7 mouse cellular contexts compared by ENCODE assay signal in genomic region chr3:146945887-146946286, GRCm38 (mm10).
DNase-seq lines count a peak whose midpoint lies in the region; ATAC-seq lines count a peak whose summit lies in the region.

No protein-coding gene starts in this region.

- ATAC-seq in common myeloid progenitor, adult 5-6 weeks (replicated peaks; ENCODE audit: low read depth, poor library complexity, severe bottlenecking): peak; percentile 94
- peak; percentile 97 for ATAC-seq in megakaryocyte, adult 5-6 weeks (ENCODE audit: poor library complexity, severe bottlenecking)

- peak; percentile 59 to 93 for DNase-seq in adrenal gland, adult (ENCODE audit: inconsistent age in 2 of 2, low spot score in 1 of 2)
- DNase-seq in gastrocnemius, adult 8-10 months (ENCODE audit: low spot score in 2 of 2): peak; percentile 6 to 13
- peak; percentile 82 for DNase-seq in induced T-regulatory cell, adult 2 months (ENCODE audit: low read depth)
- DNase-seq in left cerebral cortex, adult 8-10 months (ENCODE audit: low spot score in 2 of 2): peak; percentile 37 to 59
- peak; percentile 59 for DNase-seq in right cerebral cortex, postnatal 14 days

Comparison
In these comparisons a context has a peak if more than half of its experiments do, and no peak if none do; other contexts are left out.
1. Peak in every context shown above with its lines: DNase-seq and ATAC-seq.
2. DNase-seq: peak in every context shown above with its lines; median percentile 82 in induced T-regulatory cell, adult 2 months; 76 in adrenal gland, adult; 59 in right cerebral cortex, postnatal 14 days; 48 in left cerebral cortex, adult 8-10 months; 10 in gastrocnemius, adult 8-10 months.